Mouse (Mus musculus) kidney, adult 10 weeks (tissue): Measurements from ENCODE around the gene Dlg5. TPM values are rescaled to one million over a fixed set of nuclear protein-coding genes. Genes with fewer than 3 reads are reported as not detected.

Experiments
- polyA plus RNA-seq: library from polyadenylated mRNA; stranded (reverse); fragments of 350-450 nt; fragmentation: Illumina TruSeq; extraction: RNeasy Lipid Tissue Mini Kit (QIAGEN cat#74804); gene quantifications from one replicate; pipeline ENCODE4 v1.2.3, GENCODE M21; 2014; ENCODE audit warnings: low read depth, low replicate concordance

The Dlg5 gene
- 15.1 TPM for polyA plus RNA-seq

GRCm38 (mm10) chr14:24245177-24246081 lies at the start of gene Dlg5:
Dlg5 (minus strand) TSS chr14:24245920.

GRCm38 (mm10) chr14:24292914-24293313 lies 47.2 kb upstream of the Dlg5 start, which contains the start of gene E330034G19Rik:
E330034G19Rik (plus strand) TSS chr14:24293214.

Other genes with a start within 250 kb of the Dlg5 start
- 2.1 TPM for gene Kcnma1, start 231.4 kb downstream of the Dlg5 start, polyA plus RNA-seq
- gene E330034G19Rik, start 47.3 kb upstream of the Dlg5 start, polyA plus RNA-seq: not detected
- gene Polr3a, start 241.1 kb upstream of the Dlg5 start, polyA plus RNA-seq: 6.8 TPM
- gene Rps24, start 241.2 kb upstream of the Dlg5 start, polyA plus RNA-seq: 4,127 TPM